ENCODE assay signal across 28 mouse cellular contexts in the genomic region with DNA sequence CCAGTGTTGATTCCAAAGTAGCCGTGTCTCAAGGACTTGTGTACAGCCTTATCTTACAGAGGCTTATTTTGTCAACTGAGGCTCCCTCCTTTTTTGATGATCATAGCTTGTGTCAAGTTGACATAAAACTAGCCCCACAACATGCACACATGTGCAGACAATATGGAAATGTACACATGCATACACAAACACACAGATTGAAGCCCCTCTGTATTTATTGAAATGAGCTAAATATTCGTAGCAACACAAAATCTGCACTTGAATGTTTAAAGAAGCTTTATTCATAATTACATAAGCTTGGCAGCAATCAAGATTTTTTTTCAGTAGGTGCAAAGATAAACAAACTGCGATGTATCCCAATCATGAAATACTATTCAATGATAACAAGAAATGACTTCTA.
"Had no signal": no experiment of that assay in that cellular context is flagged by ENCODE, and none has a peak within 500 bp of the region (broad histone marks: within the 10 kb centered on the region; RNA-seq: fewer than 3 reads in every experiment).

No protein-coding gene starts in this region.

- H3K27me3 ChIP-seq: heart, embryonic 12.5 days; hindbrain, embryonic 12.5 days; intestine, embryonic 15.5 days; limb, embryonic 12.5 days; liver, embryonic 13.5 days; liver, embryonic 15.5 days had no signal

- ATAC-seq: hindbrain, embryonic 16.5 days; inflammation-experienced regulatory T-cells, adult 6 months; intestine, embryonic 15.5 days; intestine, postnatal 0 days; liver, postnatal 0 days had no signal

- H3K4me2 ChIP-seq: heart, embryonic 12.5 days; hindbrain, embryonic 12.5 days; hindbrain, embryonic 14.5 days; intestine, embryonic 15.5 days; limb, embryonic 12.5 days; liver, embryonic 11.5 days; liver, embryonic 13.5 days; liver, embryonic 15.5 days had no signal

- H3K36me3 ChIP-seq: heart, embryonic 10.5 days; heart, embryonic 12.5 days; hindbrain, embryonic 10.5 days; hindbrain, embryonic 12.5 days; intestine, embryonic 15.5 days; limb, embryonic 10.5 days; limb, embryonic 12.5 days; liver, embryonic 13.5 days; liver, embryonic 15.5 days had no signal

- H3K4me3 ChIP-seq: heart, embryonic 10.5 days; heart, embryonic 12.5 days; hindbrain, embryonic 10.5 days; hindbrain, embryonic 12.5 days; intestine, embryonic 15.5 days; layer of hippocampus, adult 2 months; left cerebral cortex, adult 2 months; limb, embryonic 10.5 days; limb, embryonic 12.5 days; liver, embryonic 13.5 days; liver, embryonic 15.5 days had no signal

- H3K9me3 ChIP-seq: heart, embryonic 10.5 days; intestine, embryonic 15.5 days; limb, embryonic 10.5 days; limb, embryonic 12.5 days; liver, embryonic 13.5 days; liver, embryonic 15.5 days had no signal

- H3K4me1 ChIP-seq: heart, embryonic 10.5 days; heart, embryonic 12.5 days; hindbrain, embryonic 10.5 days; hindbrain, embryonic 12.5 days; intestine, embryonic 15.5 days; limb, embryonic 10.5 days; limb, embryonic 12.5 days; liver, embryonic 13.5 days; liver, embryonic 15.5 days had no signal

- H3K27ac ChIP-seq: heart, embryonic 10.5 days; hindbrain, embryonic 10.5 days; hindbrain, embryonic 12.5 days; hindbrain, embryonic 14.5 days; intestine, embryonic 15.5 days; layer of hippocampus, adult 2 months; left cerebral cortex, adult 2 months; limb, embryonic 10.5 days; limb, embryonic 12.5 days; liver, embryonic 13.5 days; liver, embryonic 15.5 days had no signal

- H3K9ac ChIP-seq: heart, embryonic 12.5 days; hindbrain, embryonic 12.5 days; hindbrain, embryonic 14.5 days; intestine, embryonic 15.5 days; limb, embryonic 12.5 days; liver, embryonic 13.5 days; liver, embryonic 15.5 days; liver, postnatal 0 days had no signal

- DNase-seq: gastrocnemius, postnatal 10 days; gastrocnemius, postnatal 25 days; heart, adult 18-20 months; heart, postnatal 10 days; heart, postnatal 4 days; kidney, adult 18-20 months; kidney, adult 8-10 months; kidney, postnatal 10 days; kidney, postnatal 25 days; kidney, postnatal 4 days; liver; liver, embryonic 13.5 days; liver, postnatal 0 days had no signal
